Mouse (Mus musculus) limb, embryonic 12.5 days (tissue): ENCODE measurements around the gene Dpt. TPM values are rescaled to one million over a fixed set of nuclear protein-coding genes. Genes with fewer than 3 reads are reported as not detected.
"Not testable (repeated sequence)": the region's sequence is repeated elsewhere in the genome, so short reads cannot be mapped to it uniquely, and the experiment has no call there.

Experiments
- ATAC-seq: fragments of 200-750 bp; cut with Nextera tagmentation; 2 replicates; pipeline ENCODE4 v1.8.0; 2017; ENCODE audit warnings: low read depth, moderate TSS enrichment; ENCODE audit not compliant: insufficient number of reproducible peaks, insufficient read depth, low FRiP score, low TSS enrichment
- H3K27ac ChIP-seq: fragments of 300-500 bp; sonication (generic); 2 replicates; pipeline ENCODE4 v1.5.1; 2016; ENCODE audit warnings: mild to moderate bottlenecking, moderate library complexity
- H3K27me3 ChIP-seq: fragments of 300-500 bp; sonication (generic); 2 replicates; pipeline ENCODE4 v1.6.1; 2016; ENCODE audit warnings: mild to moderate bottlenecking, moderate library complexity
- H3K36me3 ChIP-seq: fragments of 300-500 bp; sonication (generic); 2 replicates; pipeline ENCODE4 v1.6.1; 2016; ENCODE audit warnings: mild to moderate bottlenecking, moderate library complexity
- H3K4me1 ChIP-seq: fragments of 300-500 bp; sonication (generic); replicated peaks from 2 replicates; pipeline ENCODE4 v1.6.1; 2016
- H3K4me2 ChIP-seq: fragments of 300-500 bp; sonication (generic); 2 replicates; pipeline ENCODE4 v1.6.1; 2016; ENCODE audit warnings: mild to moderate bottlenecking, moderate library complexity
- H3K4me3 ChIP-seq: fragments of 300-500 bp; sonication (generic); replicated peaks from 2 replicates; pipeline ENCODE4 v1.5.1; 2016; ENCODE audit warnings: mild to moderate bottlenecking
- H3K9ac ChIP-seq: fragments of 300-500 bp; sonication (generic); replicated peaks from 2 replicates; pipeline ENCODE4 v1.6.1; 2016; ENCODE audit warnings: mild to moderate bottlenecking, moderate library complexity
- H3K9me3 ChIP-seq: fragments of 300-500 bp; sonication (generic); 2 replicates; pipeline ENCODE4 v1.6.1; 2016; ENCODE audit warnings: mild to moderate bottlenecking, moderate library complexity
- WGBS: fragments of 180-500 bp; shearing (Covaris S2); methylation state at CpG from one replicate; pipeline ENCODE4 v1.1.7; 2016; 5-methylcytosine and 5-hydroxymethylcytosine counted together
- polyA plus RNA-seq: library from polyadenylated mRNA; unstranded; fragments of >200 nt; fragmentation: Nextera tagmentation; extraction: Ambion mirVana; gene quantifications from 2 replicates; pipeline ENCODE4 v1.2.1, GENCODE M21; 2016

Gene Dpt
- polyA plus RNA-seq, 1 experiment from 2014 or later: 0.24 TPM

DNA sequence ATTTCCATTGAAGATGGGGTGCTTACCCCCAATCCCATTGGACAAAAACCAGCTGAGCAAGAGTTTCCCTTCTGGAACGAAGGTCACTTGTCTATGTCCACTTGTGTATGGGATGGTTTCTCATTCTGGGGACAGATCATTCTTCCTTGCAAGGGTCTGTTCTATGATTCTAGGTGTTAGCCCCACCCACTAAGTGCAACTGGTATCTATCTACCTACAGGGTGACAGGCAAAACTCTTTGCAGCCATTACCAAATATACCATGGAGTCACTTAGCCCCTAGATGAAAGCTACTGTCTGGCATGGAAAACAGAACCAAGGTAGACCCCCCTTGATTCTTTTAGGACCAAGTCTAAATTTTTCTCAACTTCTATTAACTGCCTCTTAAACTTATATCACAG, 24.9 kb downstream of the Dpt start:
- H3K27me3 ChIP-seq: no peaks in the 10 kb centered on the region
- no peaks in the 10 kb centered on the region for H3K9me3 ChIP-seq
- 89% methylated on average over 1 of the region's 1 CpGs for WGBS
- H3K9ac ChIP-seq: no peak overlapping the region
- H3K4me3 ChIP-seq: no peak overlapping the region
- H3K4me2 ChIP-seq: no peak overlapping the region
- H3K27ac ChIP-seq: no peak overlapping the region
- no peaks in the 10 kb centered on the region for H3K36me3 ChIP-seq
- H3K4me1 ChIP-seq: no peaks in the 10 kb centered on the region
- ATAC-seq: no peak

DNA sequence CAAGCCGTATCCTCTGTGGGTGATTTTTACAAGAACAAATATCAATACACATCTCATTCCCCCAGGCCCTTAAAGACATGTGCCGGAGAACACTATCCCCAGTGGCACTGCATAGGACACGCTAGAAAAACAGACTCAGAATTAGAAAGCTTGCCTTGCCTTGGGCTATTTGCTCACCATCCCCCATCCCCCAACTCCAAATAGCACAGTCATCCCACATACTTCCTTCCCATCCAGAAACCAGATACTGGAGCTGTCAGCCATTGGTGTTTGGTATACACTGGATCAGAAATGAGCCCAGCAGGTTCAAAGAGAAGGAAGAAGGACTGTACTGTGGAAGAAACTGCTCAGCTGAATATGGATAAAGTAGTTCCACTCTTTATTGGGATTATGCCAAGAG, 25.4 kb downstream of the Dpt start:
- ATAC-seq: no peak
- H3K27ac ChIP-seq: no peak overlapping the region
- WGBS: 76% methylated on average over 3 of the region's 3 CpGs

DNA sequence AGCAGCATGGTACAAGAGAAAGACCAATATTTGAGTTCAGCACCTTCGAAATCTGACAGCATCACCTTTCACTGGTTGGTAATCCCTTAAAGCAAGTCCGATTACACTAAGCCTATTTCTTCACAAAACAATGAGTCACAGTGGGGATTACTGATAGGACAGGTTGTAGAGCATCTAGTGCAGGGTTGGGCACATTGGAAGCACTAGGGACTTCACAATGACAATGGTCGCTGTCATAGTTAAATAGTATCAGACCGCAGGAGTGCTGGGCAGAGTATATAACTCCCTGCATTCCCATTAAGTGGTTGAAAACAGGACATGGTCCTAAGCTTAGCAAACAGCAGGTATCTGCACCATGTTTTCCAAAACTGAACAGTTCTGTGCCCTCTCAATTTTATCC, 25.8 kb downstream of the Dpt start:
- no peak overlapping the region for H3K27ac ChIP-seq
- ATAC-seq: no peak
- no peak overlapping the region for H3K4me2 ChIP-seq
- 89% methylated on average over 4 of the region's 4 CpGs for WGBS
- no peak overlapping the region for H3K4me3 ChIP-seq
- no peaks in the 10 kb centered on the region for H3K36me3 ChIP-seq
- no peaks in the 10 kb centered on the region for H3K27me3 ChIP-seq
- no peak overlapping the region for H3K9ac ChIP-seq
- H3K4me1 ChIP-seq: no peaks in the 10 kb centered on the region
- H3K9me3 ChIP-seq: no peaks in the 10 kb centered on the region

More for the DNA sequence above, 25.4 kb downstream of the Dpt start:
- H3K36me3 ChIP-seq: no peaks in the 10 kb centered on the region
- no peak overlapping the region for H3K9ac ChIP-seq
- H3K4me3 ChIP-seq: no peak overlapping the region
- H3K27me3 ChIP-seq: no peaks in the 10 kb centered on the region
- H3K9me3 ChIP-seq: no peaks in the 10 kb centered on the region
- no peak overlapping the region for H3K4me2 ChIP-seq
- no peaks in the 10 kb centered on the region for H3K4me1 ChIP-seq

DNA sequence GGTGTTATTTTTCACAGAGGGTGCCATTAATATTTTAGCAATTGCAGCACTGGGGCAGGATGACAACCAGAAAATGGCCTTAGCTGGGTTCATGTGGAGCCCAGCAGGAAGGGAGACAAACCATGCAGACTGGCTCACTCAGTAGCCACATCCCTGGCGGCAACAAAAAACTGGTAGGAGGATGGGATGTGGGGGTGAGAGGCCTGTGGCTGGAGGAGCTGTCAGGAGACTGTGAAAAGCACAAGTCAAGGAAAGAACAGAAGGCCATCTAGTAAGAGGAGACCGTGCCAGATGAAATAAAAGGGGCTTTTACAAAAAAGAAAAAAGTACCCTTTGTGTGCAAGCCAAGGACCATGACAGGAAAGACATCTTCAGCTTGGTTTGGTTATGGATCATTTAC, 28.5 kb downstream of the Dpt start:
- Histone ChIP-seq H3K9ac (no peak overlapping the region), H3K4me3 (no peak overlapping the region), H3K9me3 (no peaks in the 10 kb centered on the region), H3K4me1 (no peaks in the 10 kb centered on the region), H3K4me2 (no peak overlapping the region), H3K36me3 (no peaks in the 10 kb centered on the region), H3K27ac (no peak overlapping the region), H3K27me3 (no peaks in the 10 kb centered on the region)
- no peak for ATAC-seq
- 64% methylated on average over 2 of the region's 2 CpGs for WGBS

DNA sequence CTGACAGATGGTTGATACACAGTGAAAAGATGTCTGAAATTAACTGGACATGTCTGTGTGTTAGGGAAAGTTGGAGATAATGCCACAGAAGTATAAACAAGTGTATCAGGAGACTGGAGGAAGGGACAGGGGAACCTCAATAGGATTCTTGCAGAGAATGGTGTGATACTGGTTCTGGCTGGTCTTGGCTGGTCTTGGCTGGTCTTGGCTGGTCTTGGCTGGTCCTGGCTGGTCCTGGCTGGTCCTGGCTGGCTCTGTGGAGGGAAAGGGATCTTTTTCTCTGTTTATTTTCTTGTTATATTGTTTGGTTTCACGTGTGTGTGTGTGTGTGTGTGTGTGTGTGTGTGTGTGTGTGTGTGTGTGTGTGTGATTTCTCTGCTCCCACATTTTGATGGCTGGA, 33.4 kb downstream of the Dpt start:
- H3K27me3 ChIP-seq: no peaks in the 10 kb centered on the region
- no peaks in the 10 kb centered on the region for H3K4me1 ChIP-seq
- no CpG with 5 or more reads among the region's 1 CpGs for WGBS
- no peak overlapping the region for H3K9ac ChIP-seq
- no peak overlapping the region for H3K27ac ChIP-seq
- no peaks in the 10 kb centered on the region for H3K36me3 ChIP-seq
- H3K4me2 ChIP-seq: no peak overlapping the region
- no peaks in the 10 kb centered on the region for H3K9me3 ChIP-seq
- H3K4me3 ChIP-seq: no peak overlapping the region
- ATAC-seq: no peak

DNA sequence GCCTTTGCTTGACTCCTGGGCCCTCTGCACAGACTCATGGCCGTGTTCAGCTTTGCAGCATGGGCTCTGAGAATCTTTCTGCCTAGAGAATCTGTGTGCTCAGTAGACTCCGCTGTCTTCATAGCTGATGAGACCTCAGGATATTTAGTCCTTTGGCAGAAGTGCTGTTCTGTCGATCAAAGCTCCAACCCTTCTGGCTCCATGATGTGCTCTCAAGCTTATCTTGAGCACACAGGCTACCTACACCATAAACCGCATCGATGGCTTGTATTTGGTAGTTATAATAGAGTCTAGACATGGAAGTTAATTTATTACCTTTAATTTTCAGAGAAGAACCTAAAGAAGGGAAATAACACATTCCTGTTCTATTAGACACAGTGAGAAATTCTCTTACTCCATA, 36.0 kb downstream of the Dpt start:
- no peak overlapping the region for H3K4me3 ChIP-seq
- no peaks in the 10 kb centered on the region for H3K36me3 ChIP-seq
- WGBS: 93% methylated on average over 5 of the region's 5 CpGs
- H3K4me2 ChIP-seq: no peak overlapping the region
- no peaks in the 10 kb centered on the region for H3K4me1 ChIP-seq
- no peak overlapping the region for H3K9ac ChIP-seq
- no peaks in the 10 kb centered on the region for H3K27me3 ChIP-seq
- H3K9me3 ChIP-seq: no peaks in the 10 kb centered on the region
- no peak overlapping the region for H3K27ac ChIP-seq
- ATAC-seq: no peak

DNA sequence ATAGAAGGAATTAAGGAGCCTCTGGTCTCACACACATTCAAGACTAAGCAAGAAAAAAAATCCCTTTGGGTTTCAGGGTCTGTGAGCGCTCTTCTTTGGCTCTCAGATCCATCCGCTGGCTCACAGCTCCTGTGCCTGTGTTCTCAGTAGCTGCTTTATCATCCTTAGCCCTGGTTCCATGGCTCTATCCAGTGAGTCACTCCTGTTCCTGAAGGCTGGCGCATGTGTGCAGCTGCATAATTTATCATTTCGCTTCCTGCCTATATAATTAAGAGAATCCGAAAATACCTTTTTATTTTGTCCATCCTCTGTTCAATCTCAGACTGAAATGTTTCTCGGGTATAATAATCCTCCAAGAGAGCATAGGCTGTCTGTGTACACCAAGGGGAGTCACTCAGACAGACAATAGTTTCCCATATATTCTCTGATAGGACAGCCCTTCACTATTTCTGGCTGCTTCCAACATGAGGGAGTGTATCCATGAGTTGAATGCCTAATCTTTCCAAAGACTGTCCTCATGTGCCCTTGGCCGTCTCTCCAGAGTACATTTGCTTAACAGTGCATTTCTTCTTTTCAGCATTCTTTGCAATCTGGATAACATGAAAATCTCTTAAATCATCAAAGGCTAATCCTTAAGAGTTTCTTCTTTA, 52.3 kb downstream of the Dpt start:
- 91% methylated on average over 7 of the region's 7 CpGs for WGBS

DNA sequence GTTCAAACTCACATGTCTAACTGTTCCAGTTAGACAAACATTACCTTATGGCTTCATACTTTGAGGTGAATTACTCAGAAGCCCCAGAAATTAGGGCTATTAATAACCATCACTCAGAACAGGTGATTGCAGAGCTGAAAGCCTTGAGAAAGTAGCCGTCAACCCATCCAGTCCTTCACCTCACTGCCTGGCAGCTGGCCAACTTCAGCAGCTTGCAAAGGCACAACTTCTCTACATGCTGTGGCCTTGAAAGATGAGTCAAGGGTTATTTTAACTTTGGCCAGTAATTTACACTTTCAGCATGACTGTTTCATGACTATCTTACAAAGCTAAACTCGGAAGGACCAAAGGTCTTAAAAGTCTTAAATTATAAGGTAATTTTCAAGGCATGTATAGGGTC, 59.3 kb downstream of the Dpt start:
- not testable (repeated sequence) for H3K36me3 ChIP-seq, H3K9me3 ChIP-seq, H3K4me3 ChIP-seq, H3K27me3 ChIP-seq, H3K9ac ChIP-seq, H3K4me2 ChIP-seq, H3K27ac ChIP-seq, H3K4me1 ChIP-seq, ATAC-seq
- WGBS: 59% methylated on average over 2 of the region's 2 CpGs

More for the DNA sequence above, 52.3 kb downstream of the Dpt start:
- Histone ChIP-seq H3K4me2 (no peak overlapping the region), H3K4me3 (no peak overlapping the region), H3K4me1 (no peaks in the 10 kb centered on the region), H3K27me3 (no peaks in the 10 kb centered on the region), H3K36me3 (no peaks in the 10 kb centered on the region), H3K9me3 (no peaks in the 10 kb centered on the region), H3K27ac (no peak overlapping the region), H3K9ac (no peak overlapping the region)
- ATAC-seq: no peak

DNA sequence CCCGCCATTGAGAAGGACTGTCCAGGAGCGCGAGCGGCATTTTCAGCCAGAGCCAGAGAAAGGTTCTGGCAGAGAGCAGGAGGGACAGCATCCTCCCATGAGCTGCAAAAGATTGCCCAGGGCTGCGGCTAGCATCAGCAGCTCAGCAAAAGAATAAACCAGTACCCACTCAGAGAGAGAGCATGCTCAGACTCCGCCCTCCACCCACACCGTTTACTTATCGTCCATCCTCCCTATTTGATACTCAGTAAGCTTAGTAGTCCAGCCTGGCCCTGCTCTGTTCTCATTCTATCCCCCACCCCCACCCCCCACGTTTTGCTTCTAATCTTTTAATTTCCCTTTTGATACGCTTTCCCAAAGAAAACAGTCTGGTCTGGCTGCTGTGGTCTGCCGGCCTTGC, 63.5 kb downstream of the Dpt start:
- WGBS: 78% methylated on average over 11 of the region's 11 CpGs
- Histone ChIP-seq H3K4me2 (no peak overlapping the region), H3K27me3 (no peaks in the 10 kb centered on the region), H3K4me1 (no peaks in the 10 kb centered on the region), H3K4me3 (no peak overlapping the region), H3K9ac (no peak overlapping the region), H3K36me3 (no peaks in the 10 kb centered on the region), H3K27ac (no peak overlapping the region), H3K9me3 (no peaks in the 10 kb centered on the region)
- no peak for ATAC-seq

DNA sequence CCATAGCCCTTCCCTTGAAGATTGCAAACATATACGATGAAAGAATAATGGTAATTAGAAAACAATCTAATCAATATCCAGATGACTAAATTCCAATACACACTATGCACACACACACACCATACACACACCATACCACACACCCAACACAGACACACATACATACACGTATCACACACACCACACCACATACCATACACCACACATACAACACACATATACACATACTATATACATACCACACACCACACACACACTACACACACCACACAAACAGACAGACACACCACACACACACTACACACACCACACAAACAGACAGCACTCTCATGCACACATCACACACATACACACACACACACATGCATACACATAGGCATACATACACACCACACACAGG, 64.3 kb downstream of the Dpt start:
- Histone ChIP-seq H3K9ac (no peak overlapping the region), H3K27me3 (no peaks in the 10 kb centered on the region), H3K9me3 (no peaks in the 10 kb centered on the region), H3K36me3 (no peaks in the 10 kb centered on the region), H3K4me3 (no peak overlapping the region), H3K4me2 (no peak overlapping the region), H3K4me1 (no peaks in the 10 kb centered on the region), H3K27ac (no peak overlapping the region)
- WGBS: 86% methylated on average over 2 of the region's 2 CpGs
- 0 out of 2 replicates have a peak, but pooled peaks have one; percentile 18 for ATAC-seq

DNA sequence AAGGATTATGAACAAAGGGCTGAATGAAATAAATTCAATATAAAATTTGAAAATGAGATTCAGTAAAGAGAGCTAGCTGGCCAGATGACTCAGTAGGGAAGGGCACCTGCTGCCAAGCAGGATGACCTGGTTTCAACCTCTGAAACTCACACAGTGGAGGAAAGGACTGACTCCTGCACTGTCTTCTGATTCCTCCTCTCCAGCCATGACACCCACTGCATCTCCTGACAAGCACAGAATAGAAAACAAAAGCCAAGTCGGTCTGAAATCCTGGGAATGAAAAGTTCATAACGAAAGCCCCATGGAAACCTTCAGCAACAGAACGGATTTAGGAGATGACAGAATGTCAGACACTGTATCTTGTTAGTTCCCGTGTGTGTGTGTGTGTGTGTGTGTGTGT, 65.1 kb downstream of the Dpt start:
- 85% methylated on average over 4 of the region's 4 CpGs for WGBS
- no peak overlapping the region for H3K9ac ChIP-seq
- no peaks in the 10 kb centered on the region for H3K9me3 ChIP-seq
- H3K36me3 ChIP-seq: no peaks in the 10 kb centered on the region
- no peak for ATAC-seq
- no peak overlapping the region for H3K4me2 ChIP-seq
- H3K27me3 ChIP-seq: no peaks in the 10 kb centered on the region
- no peak overlapping the region for H3K4me3 ChIP-seq
- H3K27ac ChIP-seq: no peak overlapping the region
- no peaks in the 10 kb centered on the region for H3K4me1 ChIP-seq
